Mouse (Mus musculus) testis, adult 2 months (tissue): ENCODE data around the gene Ppm1l. TPM values are rescaled to one million over a fixed set of nuclear protein-coding genes. Genes with fewer than 3 reads are reported as not detected.

Source experiments
- H3K27ac ChIP-seq: fragments of 200-500 bp; 2 replicates; pipeline ENCODE4 v1.5.1; 2012; ENCODE audit warnings: low read depth, low read length; ENCODE audit not compliant: control insufficient read depth, insufficient read depth
- H3K27me3 ChIP-seq: fragments of 200-500 bp; 2 replicates; pipeline ENCODE4 v1.6.1; 2012; ENCODE audit warnings: mild to moderate bottlenecking, low read length, moderate library complexity; ENCODE audit not compliant: control insufficient read depth, insufficient read depth
- H3K36me3 ChIP-seq: fragments of 200-500 bp; 2 replicates; pipeline ENCODE4 v1.6.1; 2012; ENCODE audit warnings: mild to moderate bottlenecking, low read length; ENCODE audit not compliant: control insufficient read depth, insufficient read depth
- H3K4me1 ChIP-seq: fragments of 200-500 bp; 2 replicates; pipeline ENCODE4 v1.6.1; 2012; ENCODE audit warnings: low read length; ENCODE audit not compliant: control insufficient read depth, insufficient read depth
- H3K4me3 ChIP-seq: fragments of 200-500 bp; 2 replicates; pipeline ENCODE4 v1.5.1; 2012; ENCODE audit warnings: low read depth, mild to moderate bottlenecking, low read length, moderate library complexity, mixed read lengths; ENCODE audit not compliant: control insufficient read depth
- CTCF ChIP-seq: fragments of 200-500 bp; IDR thresholded peaks from 2 replicates; pipeline ENCODE4 v1.5.1; 2012; ENCODE audit warnings: low read depth, mild to moderate bottlenecking, inconsistent platforms, low read length, moderate library complexity; ENCODE audit not compliant: control insufficient read depth, insufficient read depth, insufficient replicate concordance
- POLR2A ChIP-seq: fragments of 200-500 bp; IDR thresholded peaks from 2 replicates; pipeline ENCODE4 v1.6.1; 2012; ENCODE audit warnings: low read depth, mild to moderate bottlenecking, inconsistent platforms, low read length, moderate library complexity; ENCODE audit not compliant: control insufficient read depth
- polyA plus RNA-seq: library from polyadenylated mRNA; depleted of rRNA; stranded (reverse); fragments of >200 nt; gene quantifications from 2 replicates; pipeline ENCODE4 v1.2.3, GENCODE M21; 2012

The Ppm1l gene
- polyA plus RNA-seq, 1 experiment = 2.2 TPM

DNA sequence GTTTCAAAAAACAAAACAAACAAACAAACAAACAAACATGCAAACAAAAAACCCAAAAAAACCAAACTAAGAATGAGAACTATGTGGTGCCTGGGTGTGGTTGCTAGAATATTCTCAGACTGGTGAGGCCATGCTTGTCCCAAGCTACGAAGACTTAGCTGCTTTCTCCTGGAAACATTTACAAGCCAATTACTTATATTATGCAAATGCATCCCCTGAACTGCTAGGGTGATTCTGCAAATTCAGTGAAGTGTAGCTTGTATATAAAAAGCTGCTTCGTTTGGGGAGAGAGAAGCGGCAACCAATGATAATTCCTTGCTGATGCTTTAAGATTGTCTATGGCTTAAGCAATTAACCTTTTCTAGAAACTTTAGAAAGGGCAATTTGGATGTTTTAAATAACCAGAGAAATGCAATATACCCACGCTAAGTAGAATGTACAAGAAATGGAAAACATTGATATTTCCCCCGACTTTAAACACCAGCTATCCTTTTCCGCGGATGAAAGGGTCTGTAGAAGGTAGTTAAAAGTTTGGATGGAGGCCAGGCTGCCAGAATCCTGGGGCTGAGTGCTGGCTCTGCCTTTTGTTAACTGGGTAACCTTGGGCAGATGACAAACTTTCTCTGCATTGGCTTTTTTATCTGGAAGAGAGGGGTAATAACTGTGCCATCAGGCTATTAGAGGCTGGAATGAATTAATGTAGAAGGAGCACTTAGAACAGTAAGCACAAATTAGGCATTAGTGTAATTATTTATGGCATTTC is 33.4 kb upstream of the Ppm1l start:
- Histone ChIP-seq H3K4me3 (no peak overlapping the region), H3K27me3 (no peaks in the 10 kb centered on the region), H3K36me3 (no peaks in the 10 kb centered on the region), H3K4me1 (0 out of 2 replicates have a peak, but pooled peaks cover 4% of the 10 kb centered on the region), H3K27ac (no peak overlapping the region)
- TF ChIP-seq CTCF (no peak), POLR2A (no peak)

DNA sequence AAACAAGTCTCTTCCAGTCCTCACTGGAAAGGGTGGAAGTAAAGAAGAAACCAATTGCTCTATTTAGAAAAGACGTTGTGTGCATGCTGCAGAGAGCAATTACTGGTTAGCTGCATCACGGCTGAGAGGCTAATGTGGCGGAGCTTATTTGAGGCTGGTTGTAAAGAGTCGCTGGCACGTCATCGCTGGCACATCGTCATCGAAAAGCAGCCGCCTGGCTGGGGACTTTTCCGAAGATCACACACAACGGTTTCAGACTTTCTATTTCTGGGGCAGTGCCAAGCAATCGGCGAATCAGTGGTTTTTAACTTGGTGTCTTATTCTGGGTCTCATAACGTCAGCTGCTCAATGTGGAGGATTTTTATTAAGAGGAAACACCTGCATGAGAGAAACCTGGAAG is 26.8 kb upstream of the Ppm1l start:
- Histone ChIP-seq H3K36me3 (no peaks in the 10 kb centered on the region), H3K4me3 (no peak overlapping the region), H3K4me1 (0 out of 2 replicates have a peak, but pooled peaks cover 4% of the 10 kb centered on the region)

DNA sequence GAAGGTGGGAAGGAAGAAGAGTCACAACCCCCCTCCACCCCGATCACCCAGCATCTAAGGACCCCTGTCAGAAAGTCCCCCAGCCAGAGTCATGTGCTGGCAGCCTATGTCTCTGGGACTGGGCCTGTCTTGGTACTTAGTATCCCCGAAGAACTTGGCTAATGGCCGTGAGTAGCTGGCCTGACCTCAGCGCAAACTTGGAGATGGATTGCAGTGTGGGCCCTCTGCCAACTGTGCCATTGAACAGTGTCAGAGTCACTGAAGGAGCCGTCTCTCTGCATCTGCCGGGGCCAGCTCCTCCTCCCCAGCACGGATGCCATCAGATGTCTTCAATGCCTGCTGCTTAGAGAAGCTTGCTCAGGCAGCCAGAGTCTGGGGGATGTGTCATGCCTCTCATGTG is 26.4 kb upstream of the Ppm1l start:
- Histone ChIP-seq H3K4me1 (0 out of 2 replicates have a peak, but pooled peaks cover 4% of the 10 kb centered on the region), H3K27ac (no peak overlapping the region), H3K36me3 (no peaks in the 10 kb centered on the region), H3K4me3 (no peak overlapping the region), H3K27me3 (no peaks in the 10 kb centered on the region)
- no peak for TF ChIP-seq CTCF
- no peak for TF ChIP-seq POLR2A

More for the DNA sequence above, 26.8 kb upstream of the Ppm1l start:
- no peak overlapping the region for H3K27ac ChIP-seq
- no peak for TF ChIP-seq CTCF
- no peak for TF ChIP-seq POLR2A
- H3K27me3 ChIP-seq = no peaks in the 10 kb centered on the region

DNA sequence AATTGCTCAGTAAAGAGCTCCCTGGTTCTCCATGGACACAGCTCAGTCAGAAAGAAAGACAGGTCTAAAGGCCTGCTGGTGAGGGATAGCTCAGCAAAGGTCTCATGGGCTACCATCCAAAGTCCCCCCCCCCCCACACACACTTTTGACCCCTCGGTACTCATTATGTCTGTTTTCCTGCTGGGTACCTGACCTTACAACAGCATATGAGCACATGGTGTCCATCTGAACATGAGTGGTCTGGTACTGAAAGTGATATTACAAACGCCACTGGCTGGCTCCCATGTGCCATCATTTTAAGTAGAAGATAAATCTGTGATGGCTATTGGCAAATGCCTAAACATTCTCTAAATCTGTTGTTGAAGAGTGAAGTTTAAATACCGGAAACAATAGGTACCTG is 25.8 kb upstream of the Ppm1l start:
- TF ChIP-seq POLR2A (no peak), CTCF (no peak)
- Histone ChIP-seq H3K27me3 (no peaks in the 10 kb centered on the region), H3K4me3 (no peak overlapping the region)

DNA sequence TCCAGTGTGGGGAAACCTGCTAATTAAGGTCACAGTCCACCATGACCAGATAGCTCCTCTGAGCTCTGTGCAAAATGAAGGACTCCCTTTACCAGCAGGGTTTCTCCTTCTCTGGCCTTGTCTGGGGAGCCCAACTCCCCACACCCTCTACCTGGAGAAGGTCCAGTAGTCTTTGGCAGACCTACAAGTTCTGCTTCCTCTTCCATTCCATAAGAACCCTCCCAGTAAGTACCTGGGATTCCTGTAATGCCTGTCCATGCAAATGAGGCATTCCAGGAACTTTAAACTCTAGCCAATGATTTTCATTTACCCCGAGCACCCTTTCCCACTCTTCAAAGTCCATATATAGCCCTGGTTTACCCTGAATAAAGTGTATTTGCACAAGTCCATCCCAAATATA is 24.0 kb upstream of the Ppm1l start:
- no peaks in the 10 kb centered on the region for H3K4me1 ChIP-seq
- no peak overlapping the region for H3K27ac ChIP-seq
- no peak for TF ChIP-seq CTCF
- TF ChIP-seq POLR2A = no peak
- no peak overlapping the region for H3K4me3 ChIP-seq
- no peaks in the 10 kb centered on the region for H3K36me3 ChIP-seq
- no peaks in the 10 kb centered on the region for H3K27me3 ChIP-seq

More for the DNA sequence above, 25.8 kb upstream of the Ppm1l start:
- H3K4me1 ChIP-seq = 0 out of 2 replicates have a peak, but pooled peaks cover 4% of the 10 kb centered on the region
- no peaks in the 10 kb centered on the region for H3K36me3 ChIP-seq
- no peak overlapping the region for H3K27ac ChIP-seq

DNA sequence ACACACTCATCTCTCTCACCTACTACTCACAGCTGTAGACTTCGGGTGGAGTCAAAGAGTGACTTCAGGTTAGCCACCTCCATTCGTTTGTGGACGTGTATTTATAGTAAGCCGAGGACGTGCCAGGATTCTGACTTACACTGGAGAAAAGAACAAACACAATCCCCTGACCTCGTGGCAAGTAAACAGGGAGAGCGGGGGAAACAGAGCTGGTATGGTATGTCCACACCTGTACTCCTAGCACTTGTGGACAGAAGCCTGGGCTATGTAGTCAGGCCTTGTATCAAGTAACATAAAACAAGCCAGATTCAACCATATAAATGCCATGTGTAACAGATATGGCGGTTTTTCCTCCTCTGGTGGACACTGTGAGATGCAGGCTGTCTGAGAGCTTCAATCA is 20.4 kb upstream of the Ppm1l start:
- Histone ChIP-seq H3K27ac (no peak overlapping the region), H3K27me3 (no peaks in the 10 kb centered on the region)

DNA sequence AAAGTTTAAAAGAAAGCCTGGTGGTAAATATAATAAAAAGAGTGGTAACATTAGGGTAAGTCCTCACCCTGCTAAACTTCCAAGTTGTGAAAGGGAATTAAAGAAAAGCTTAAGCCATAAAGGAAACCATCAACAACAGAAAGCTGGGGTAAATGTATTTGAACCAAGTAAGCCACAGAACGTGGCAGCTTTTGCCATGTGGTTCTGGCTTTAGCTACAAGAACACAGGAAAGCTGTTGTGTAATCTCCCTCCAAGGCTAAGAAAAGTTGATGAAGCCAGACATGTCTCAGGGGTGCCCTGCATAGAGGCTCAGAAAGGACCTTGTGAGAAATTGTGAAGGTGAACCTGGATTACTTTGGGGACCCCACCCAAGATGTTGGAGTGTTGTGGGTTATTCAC is 16.5 kb upstream of the Ppm1l start:
- Histone ChIP-seq H3K27ac (no peak overlapping the region), H3K27me3 (no peaks in the 10 kb centered on the region), H3K4me1 (no peaks in the 10 kb centered on the region), H3K36me3 (no peaks in the 10 kb centered on the region), H3K4me3 (no peak overlapping the region)
- TF ChIP-seq CTCF (no peak), POLR2A (no peak)

More for the DNA sequence above, 20.4 kb upstream of the Ppm1l start:
- H3K4me3 ChIP-seq = no peak overlapping the region
- no peaks in the 10 kb centered on the region for H3K36me3 ChIP-seq
- TF ChIP-seq CTCF (no peak), POLR2A (no peak)
- H3K4me1 ChIP-seq = no peaks in the 10 kb centered on the region
